Mouse (Mus musculus) bone marrow macrophage, adult 2 months (primary cell): ENCODE data around the gene Avil.

Experiments used
- CTCF ChIP-seq: IDR thresholded peaks from 2 replicates; pipeline ENCODE4 v1.5.1; 2012; ENCODE audit warnings: low read depth, mild to moderate bottlenecking, low read length, moderate library complexity
- POLR2A ChIP-seq: IDR thresholded peaks from 2 replicates; pipeline ENCODE4 v1.6.1; 2012; ENCODE audit warnings: mild to moderate bottlenecking, low read depth, low read length, borderline replicate concordance

DNA sequence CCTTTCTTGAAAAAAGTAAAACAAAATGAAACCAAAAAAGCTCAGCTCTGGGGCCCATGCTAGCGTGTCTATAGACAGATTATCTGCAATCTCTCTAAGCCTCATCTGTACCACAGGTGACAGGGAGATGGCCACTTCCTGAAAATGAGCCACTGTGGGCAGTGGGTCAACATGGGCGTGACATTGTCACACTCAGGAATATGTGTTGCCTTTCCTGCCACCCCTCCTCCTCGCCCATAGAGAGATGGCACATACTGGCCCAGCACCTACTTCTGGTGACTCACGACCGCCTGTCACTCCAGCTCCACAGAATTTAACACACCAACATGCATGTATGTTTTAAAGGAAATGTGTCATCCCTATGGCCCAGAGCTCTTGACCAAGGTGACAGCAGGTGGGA is 2.3 kb downstream of the Avil start:
- no peak for TF ChIP-seq CTCF
- no peak for TF ChIP-seq POLR2A
